Mouse (Mus musculus): ENCODE measurements around the gene Zfp108.
A peak's percentile ranks its signal among the peaks of the same experiment; 100 is the strongest.

The Zfp108 gene

DNA sequence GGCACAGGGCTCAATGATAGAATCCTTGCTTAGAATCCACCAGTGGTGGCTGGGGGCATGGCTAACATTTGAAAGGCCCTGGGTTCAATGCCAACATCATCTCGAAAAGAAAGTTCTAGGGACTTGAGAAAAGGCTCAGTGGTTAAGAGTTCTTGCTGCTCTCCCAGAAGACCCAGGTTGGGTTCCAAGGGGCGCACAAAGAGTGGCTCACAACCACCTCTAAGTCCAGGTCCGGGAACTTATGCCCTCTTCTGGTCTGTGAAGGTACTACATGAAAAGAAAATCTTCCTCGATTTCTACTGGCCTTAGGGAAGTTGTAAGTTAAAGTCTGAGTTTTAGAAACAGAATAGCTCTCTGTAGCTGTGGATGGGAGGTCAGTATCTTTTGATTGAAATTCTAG lies 31.5 kb downstream of the Zfp108 start:
- peak; percentile 33 for DNase-seq (ENCODE audit: low read depth, low spot score)

DNA sequence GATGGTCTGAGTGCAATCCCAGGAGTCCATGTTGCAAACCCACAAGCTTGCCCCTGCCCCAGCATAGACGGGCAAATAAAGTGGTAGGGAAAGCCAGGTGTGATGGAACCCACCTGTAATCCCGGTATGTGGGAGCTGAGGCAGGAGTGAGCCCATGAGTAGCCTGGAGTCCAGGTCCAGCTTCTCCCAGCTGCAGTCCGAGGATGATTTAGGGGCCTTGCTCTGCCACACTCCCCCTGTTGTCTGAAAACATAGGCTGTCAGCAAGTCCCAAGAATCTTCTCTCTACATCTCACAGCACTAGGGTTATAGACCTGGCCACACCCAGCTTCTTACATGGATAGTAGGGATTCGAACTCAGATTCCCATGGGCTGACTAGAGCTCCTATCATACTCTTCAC lies 32.3 kb downstream of the Zfp108 start:
- DNase-seq (ENCODE audit: low read depth, low spot score), result no peak

DNA sequence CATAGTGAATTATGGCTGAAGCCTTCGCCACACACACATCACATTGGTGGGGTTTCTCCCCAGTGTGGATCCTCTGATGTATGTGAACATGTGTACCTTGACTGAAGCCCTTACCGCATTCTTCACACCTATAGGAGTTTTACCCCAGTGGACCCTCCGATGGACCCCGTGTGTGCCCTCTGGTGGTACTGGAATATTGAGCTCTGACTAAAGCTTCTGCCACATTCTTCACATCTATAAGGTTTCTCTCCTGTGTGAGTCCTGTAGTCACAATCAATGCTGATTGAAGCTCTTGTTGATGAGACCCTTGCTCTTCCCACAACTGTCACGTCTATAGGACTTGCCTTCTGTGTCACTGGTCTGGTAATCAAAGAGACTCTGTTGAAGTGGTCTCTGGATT lies 33.1 kb downstream of the Zfp108 start:
- no peak for DNase-seq (ENCODE audit: low read depth, low spot score)

DNA sequence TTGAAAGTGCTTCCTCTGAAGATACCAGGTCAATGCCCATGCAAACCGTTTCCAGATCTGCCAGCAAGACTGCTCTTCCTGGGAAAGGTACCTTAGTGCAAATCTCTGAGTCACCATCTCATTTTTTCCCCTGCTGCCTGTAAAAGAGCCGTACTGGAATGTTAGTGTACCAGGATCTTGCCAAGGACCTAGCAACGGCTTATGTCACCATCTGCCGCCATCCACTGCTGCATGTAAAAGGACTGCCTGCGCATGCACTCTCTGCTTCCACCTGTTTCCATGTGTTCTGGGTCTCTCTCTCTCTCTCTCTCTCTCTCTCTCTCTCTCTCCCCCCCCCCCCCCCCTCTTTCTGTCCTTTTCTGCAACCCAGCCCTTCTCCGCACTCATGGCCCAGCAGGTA lies 33.9 kb downstream of the Zfp108 start:
- DNase-seq (ENCODE audit: low read depth, low spot score), result no peak

DNA sequence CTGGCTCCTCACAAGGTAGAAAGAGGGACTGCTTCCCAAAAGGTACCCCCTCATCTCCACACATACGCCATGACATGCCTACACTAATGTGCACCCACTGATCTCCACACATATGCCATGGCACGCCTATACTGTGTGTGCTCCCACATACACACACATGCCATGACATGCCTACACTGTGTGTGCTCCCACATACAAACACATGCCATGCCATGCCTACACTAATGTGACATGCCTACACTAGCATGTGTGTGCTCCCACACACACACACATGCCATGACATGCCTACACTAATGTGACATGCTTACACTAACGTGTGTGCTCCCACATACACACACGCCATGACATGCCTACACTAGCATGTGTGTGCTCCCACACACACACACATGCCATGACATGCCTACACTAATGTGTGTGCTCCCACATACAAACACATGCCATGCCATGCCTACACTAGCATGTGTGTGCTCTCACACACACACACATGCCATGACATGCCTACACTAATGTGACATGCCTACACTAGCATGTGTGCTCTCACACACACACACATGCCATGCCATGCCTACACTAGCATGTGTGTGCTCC lies 35.6 kb downstream of the Zfp108 start:
- no peak for DNase-seq (ENCODE audit: low read depth, low spot score)

DNA sequence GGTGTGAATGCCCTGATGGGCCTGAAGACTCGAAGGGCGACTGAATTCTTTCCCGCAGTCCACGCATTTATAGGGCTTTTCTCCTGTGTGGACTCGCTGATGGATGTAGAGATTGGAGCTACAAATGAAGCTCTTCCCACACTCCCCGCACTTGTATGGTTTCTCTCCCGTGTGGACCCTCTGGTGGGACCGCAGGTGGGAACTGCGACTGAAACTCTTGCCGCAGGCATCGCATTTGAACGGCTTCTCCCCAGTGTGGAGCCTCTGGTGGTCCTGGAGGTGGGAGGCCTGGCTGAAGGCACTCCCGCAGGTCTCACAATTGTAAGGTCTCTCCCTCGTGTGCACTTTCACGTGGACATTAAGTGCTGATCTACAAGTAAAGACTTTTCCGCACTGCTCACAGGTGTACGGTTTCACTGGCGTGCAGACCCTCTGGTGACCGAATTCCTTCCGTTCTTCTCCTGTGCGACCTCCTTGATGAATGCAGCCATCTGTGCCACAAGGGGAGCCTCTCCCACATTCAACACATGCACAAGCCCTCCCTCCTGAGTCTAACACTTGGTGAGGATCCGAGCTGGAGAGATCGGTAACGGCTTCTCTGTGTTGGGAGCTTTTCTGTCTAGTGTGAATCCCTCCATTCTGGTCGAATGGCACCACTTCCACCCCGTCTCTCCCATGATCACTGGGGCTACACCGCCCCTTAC lies 36.9 kb downstream of the Zfp108 start:
- no peak for DNase-seq (ENCODE audit: low read depth, low spot score)

DNA sequence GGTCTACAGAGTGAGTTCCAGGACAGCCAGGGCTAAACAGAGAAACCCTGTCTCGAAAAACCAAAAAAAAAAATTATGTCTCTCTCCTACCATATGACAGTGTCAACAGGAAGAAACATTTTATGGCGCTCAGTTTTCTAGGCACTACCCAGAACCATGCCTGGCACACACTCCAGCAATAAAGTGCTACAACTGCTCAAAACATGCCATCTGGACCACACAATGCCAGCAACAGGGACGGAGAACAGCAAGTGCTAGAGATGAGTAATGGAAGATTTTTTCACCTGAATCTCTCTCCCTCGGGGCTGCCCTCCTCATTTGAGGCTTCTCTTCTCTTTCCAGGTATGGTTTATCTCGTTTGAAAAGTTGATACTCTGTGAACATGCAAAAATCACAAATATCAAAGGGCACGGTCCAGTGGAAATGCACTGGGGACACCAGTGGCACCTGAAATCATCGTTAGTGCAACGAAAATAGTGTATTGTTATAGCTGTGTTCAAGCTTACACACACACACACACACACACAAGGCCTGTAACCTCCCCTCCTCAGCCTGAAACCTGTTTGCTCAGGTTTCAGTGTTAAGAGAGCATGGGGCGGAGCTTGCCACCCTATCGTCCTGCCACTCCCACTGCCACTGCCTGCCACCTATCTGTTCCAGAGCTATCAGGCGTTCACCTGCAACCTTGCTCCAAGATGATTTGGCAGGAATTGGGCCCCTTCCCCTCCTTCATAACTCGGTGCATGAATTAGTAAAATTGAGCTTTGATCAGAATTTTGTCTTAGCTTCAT lies 38.7 kb downstream of the Zfp108 start:
- no peak for DNase-seq (ENCODE audit: low read depth, low spot score)

DNA sequence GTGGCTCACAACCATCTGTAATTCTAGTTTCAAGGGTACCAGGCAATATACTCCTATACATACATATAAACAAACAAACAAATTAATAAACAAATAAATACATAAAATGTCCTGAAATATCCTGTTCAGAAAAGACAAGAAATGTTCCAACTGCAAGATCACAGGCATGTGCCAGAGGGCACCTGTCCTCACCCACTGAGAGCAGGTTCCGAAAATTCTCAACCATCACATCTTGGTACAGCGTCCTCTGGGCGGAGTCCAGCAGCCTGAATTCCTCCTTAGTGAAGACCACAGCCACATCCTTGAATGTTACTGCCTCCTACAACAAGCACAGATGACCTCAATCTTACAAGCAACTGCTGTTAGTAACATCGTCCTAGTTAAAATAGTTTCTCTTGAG lies 40.2 kb downstream of the Zfp108 start:
- no peak for DNase-seq (ENCODE audit: low read depth, low spot score)

DNA sequence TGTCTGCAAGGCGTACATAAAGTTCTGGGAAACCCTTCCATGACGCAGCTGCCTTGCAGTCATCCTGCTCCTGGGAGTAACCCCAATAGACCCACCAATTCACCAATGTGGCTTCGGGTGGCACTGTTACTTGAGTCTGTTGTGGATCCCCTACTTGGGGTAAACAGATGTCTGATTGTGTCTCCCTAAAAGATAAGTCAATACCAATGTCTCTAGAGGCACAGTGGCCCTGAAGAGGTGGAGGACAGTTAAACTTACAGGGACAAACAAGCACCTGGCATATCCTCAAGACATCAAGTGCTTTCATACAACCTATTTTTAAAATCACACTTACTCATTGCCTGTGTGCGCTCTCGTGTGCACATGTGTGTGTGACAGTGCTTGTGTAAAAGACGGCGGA lies 40.8 kb downstream of the Zfp108 start:
- DNase-seq (ENCODE audit: low read depth, low spot score), result no peak

DNA sequence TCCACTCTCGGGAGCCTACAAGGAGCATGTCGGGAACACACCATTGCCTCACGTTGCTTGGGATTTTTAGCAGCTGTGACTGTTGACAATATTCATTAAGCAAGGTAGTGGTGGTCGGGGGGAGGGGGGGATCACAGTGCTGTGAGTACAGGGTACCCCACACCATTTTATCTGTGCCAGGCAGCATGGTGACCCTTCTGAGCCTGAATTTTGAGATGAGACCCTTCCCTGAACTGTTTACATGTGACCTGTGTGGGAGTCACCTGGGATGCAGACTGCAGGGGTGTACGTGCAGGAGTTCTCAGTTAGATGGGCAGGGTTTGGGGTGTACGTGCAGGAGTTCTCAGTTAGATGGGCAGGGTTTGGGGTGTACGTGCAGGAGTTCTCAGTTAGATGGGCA lies 41.8 kb downstream of the Zfp108 start:
- DNase-seq (ENCODE audit: low read depth, low spot score), result no peak

DNA sequence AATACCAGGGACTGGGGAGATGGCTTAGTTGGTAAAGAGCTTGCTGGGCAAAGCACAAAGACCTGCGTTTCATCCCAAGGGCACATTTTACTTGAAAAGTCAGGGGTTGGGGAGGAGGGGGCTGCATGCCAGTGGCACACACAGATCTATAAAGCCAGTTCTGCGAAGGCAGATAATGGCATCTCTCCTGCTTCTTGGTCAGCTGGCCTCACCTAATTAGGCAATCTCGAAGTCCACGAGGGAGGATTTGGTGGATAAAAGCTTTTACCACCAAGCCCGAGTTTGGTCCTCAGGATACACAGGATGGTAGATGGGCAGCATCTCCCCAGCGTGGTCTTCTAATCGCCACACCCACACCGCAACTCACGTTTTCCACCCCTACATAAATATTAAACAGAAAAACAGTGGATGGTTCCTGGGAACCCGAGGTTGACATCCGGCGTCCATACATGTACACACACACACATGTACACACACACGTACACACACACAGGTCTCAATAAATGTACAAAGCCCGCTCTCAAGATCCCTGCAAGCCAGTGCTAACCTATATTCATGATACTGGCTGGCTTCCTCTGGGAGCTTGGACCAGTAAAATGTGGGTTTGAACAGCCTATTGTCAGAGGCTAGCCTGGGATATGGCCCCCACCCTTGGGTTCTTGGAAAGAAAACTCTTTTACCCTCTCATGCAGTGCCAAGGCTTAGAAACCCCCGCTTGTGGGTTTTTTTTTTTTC lies 42.9 kb downstream of the Zfp108 start:
- DNase-seq (ENCODE audit: low read depth, low spot score), result no peak

DNA sequence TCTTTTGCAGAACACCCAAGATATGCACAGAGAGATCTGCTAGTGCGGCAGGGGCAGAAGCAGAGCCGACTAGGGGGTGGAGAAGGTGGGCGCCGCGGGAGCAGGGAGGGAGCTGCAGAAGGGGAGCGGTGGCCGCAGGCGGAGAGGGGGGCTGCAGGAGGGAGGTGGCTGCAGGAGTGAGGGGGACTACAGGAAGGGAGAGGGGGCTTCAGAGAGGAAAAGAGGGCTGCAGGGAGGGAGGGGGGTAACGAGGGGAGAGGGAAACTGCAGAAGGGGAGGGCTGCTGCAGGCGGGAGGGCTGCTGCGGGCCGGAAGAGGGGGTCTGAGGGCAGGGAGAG lies 44.0 kb downstream of the Zfp108 start:
- DNase-seq (ENCODE audit: low read depth, low spot score), result no peak

DNA sequence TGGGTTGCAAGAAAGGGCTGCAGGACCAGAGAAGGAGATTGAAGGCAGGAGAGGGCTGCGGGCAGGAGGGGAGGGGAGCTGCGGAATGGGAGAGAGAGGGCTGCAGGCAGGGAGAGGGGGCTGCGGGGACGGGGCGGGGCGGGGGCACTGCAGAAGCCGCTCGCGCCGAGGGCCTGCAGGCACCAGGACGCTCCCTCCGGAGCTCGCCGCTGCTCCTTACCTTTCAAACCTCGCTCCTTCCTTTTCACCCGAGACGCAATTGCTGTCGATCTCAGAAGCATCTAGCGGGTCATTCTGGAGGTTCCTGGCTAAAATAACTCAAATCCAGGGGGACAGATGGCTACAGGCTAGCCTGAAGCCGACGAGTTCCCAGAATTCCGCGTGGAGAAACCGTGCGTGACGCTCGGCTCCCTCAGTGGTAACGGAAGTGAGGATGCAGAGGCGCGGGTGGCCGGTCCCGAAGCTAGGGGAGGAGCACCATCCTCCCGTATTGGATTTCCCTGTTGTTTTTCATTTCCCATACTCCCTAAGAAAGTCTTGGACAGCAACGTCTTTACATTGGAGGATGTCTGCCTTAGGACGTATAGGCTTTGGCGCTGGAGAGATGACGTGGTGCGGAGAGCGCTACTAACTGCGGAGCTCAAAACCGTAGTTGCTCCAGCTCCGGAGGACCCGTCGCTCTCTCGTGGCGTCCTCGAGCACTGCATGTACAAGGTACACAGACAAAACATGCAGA lies 44.5 kb downstream of the Zfp108 start:
- peak; percentile 88 for DNase-seq (ENCODE audit: low read depth, low spot score)

DNA sequence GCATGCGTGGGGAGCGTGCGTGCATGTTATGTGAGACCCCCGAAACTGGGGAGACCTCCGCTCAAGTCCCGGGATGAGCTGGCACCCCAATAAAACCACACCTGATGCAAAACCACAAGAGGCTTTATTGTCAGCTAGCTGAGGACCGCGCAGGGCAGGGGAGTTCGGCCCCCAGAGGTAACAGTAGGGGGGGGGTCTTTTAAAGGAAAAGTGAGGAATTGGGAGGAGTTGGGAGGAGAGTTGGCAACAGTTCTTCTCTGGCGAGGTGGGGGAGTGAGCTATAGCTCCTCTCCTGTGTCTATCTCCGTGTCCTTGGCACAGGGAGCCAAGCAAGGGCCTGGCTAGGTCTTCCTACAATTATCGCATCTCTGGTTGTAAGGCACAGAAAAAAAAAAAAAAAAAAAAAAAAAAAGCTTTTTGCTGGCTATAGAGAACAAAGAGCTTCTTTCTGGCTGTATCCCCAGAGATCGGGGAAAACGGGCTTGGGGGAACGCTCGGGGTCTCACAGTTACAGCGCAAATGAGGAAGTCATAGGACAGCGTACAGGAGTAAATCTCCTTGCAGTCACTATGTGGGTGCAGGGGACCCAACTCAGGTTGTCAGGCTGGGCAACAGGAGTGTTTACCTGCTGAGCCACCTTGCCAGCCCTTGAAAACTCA lies 45.4 kb downstream of the Zfp108 start:
- no peak for DNase-seq (ENCODE audit: low read depth, low spot score)

DNA sequence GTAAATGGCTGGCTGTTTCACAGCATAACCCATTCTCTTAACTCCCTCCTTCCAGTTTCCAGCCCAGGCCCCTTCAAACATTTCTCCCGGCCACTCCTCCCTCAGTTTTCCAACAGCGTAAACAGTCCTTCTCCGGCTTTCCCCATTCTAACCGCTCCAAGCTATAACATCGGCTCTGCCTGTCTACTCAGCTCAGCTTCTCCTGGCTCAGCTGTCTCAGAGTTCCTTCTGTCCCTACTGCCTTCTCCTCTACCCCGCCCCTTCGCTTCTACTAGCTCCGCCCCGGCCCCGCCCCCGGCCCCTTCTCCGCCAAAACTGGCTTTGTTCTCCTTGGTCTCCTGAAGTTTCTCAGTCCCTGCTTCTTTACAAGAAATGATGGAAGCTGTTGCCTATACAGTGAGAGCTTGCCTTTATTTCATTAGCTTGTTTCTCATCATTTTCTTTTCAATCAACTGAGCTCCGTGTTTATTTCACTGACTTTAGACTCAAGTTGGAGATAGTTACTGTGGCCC lies 46.2 kb downstream of the Zfp108 start, which contains the start of gene Zfp61:
Gene Zfp61 (minus strand): TSS at position 462 of the 512 bp plus-strand sequence.
- DNase-seq (ENCODE audit: low read depth, low spot score), result no peak
